Mouse (Mus musculus) thymus, postnatal 25 days (tissue): ENCODE measurements around the gene Arl16.
A peak's percentile ranks its signal among the peaks of the same experiment; 100 is the strongest.

Experiments
- DNase-seq: peaks from one replicate; pipeline ENCODE4 v3.0.0; 2022

Arl16 gene

DNA sequence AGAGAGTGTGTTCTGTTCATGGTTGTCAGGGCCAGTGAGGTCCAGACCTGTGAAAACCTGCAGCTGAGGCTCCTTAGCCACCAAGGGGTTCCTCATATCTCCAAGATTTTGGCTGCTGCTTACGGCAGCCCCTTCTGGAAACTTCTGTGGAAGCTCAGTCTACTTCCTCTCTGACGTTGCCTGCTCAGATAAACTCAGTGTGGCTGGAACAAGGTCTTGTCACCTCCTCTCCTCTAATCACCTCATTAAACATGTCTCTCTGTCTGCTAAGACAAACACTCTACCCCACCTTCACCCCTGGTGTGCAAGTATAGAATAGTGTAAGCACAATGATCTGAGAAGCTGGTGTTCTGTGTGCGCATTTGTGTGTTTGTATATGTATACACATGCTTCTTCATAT, 21.9 kb downstream of the Arl16 start:
- DNase-seq: no peak

- DNase-seq: no peak
Measured at GRCm38 (mm10) chr11:120444106-120444505, 23.3 kb downstream of the Arl16 start.

DNA sequence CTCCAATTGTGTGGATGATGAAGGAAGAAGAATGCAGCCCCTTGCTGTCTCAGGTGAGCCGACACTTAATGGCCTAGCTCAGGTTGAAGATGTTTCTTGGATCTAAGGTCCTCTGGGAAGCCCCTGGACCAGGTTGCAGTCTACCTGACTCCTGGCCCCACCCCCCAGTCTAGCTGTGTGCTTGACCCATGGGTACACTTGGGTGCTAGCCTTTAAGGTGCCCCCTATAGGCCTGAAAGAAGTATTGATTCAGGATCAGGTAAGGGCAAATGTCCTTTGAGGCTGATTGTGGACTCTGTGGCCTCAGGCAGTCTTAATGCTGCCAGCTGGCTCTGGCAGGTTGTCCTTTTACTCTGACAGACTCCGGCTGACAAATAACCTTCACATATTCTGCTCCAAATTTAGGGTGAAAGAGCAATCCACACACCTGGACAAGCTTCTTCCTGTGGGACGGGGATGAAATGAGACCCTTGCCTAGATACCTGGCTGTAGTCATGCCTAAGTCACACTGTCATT, 24.6 kb downstream of the Arl16 start:
- no peak for DNase-seq

- DNase-seq: no peak
Measured at GRCm38 (mm10) chr11:120442344-120442743, 25.1 kb downstream of the Arl16 start, which contains the start of gene Tspan10. Gene Tspan10, plus strand, starts transcription at chr11:120442644.

- no peak for DNase-seq
Measured at GRCm38 (mm10) chr11:120437857-120438385, 29.5 kb downstream of the Arl16 start.

DNA sequence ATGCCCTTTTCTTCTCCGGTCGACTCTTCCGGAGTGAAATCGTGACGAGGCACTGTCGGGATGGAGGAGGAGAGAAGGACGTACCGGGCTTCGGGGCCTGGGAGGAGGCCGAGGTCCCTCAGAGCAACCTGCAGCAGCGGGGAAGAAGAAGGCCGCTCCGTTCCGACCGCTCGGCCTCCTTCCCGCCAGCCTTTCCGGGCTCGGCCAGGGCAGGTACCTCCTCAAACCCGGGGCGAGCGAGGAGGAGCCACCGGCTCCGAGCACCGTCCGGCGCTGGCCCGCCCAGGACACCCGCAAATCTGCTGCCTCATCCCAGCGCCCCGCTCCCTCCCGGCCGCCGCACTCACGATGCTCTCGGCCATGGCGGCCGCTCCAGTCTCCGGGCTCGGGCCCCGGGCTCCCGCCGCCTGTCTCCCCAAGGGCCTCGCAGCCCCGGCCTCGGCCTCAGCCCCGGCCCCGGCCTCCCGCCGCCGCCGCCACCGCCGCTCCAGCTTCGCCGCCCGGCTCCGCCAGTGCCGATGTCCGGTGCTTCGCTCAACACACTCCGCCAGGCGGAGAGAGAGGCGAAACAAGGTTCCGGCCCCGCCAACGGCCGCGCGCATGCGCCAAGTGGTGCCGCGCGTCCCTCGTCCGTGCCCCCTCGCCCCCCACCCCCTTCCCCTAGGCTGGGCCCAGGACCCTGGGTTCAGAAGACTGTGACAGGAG, 30.1 kb downstream of the Arl16 start, which contains the start of gene Nploc4:
Nploc4 (minus strand) TSS at position 557 of the 705 bp plus-strand sequence.
- peak; percentile 92 for DNase-seq

DNA sequence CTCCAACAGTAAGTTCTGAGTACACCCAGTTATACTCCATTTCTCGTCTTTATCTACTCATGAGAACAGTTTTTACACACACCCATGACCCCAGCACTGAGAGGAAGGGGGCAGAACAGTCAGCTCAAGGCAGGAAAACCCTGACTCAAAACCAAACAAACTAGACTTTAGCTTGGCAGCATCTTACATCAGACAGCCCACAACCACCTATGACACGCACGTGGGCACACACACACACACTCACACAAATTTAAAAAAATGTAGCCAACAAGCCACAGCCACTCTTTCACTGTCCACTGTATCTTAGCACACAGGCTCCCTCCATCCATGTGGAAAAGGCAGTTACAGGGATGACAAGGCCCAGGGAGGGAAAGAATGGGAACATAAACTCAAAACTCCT, 40.7 kb downstream of the Arl16 start:
- no peak for DNase-seq

- DNase-seq: peak; percentile 54
Measured at GRCm38 (mm10) chr11:120423569-120424295, 43.7 kb downstream of the Arl16 start.

GRCm38 (mm10) chr11:120422651-120423568, 44.5 kb downstream of the Arl16 start:
- DNase-seq: no peak

DNA sequence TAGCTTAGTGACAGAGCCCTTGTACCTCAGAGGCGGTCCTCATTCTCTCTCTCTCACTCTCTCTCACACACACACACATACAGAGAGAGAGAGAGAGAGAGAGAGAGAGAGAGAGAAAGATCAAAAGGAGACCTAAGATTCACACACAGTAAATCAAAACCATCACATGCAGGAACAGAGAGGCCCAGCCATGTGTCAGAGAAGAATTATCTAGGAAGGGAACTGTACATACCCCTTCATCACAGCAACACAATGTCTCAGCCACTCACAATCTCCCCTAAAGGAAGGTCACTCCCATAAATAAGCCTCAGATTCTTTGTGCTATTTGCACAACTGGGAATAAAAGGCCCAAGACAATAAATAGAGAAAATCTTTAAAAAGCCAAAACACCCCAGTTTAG, 48.8 kb downstream of the Arl16 start:
- no peak for DNase-seq

- DNase-seq: no peak
Measured at GRCm38 (mm10) chr11:120417852-120418251, 49.6 kb downstream of the Arl16 start.
